Mouse (Mus musculus) cerebellum, adult 2 months (tissue): Measurements from ENCODE around the gene Azin2. TPM values are rescaled to one million over a fixed set of nuclear protein-coding genes. Genes with fewer than 3 reads are reported as not detected.

Experiments
- DNase-seq, 2 experiments: peaks; one replicate each; pipeline ENCODE4 v3.0.0; 2021
- H3K27ac ChIP-seq: fragments of 200-500 bp; 2 replicates; pipeline ENCODE4 v1.5.1; 2012; ENCODE audit warnings: low read length, control low read depth, inconsistent platforms; ENCODE audit not compliant: insufficient read depth
- H3K27me3 ChIP-seq: fragments of 200-500 bp; 2 replicates; pipeline ENCODE4 v1.6.1; 2012; ENCODE audit warnings: inconsistent platforms, mild to moderate bottlenecking, low read length, moderate library complexity; ENCODE audit not compliant: control insufficient read depth, insufficient read depth
- H3K4me1 ChIP-seq: fragments of 200-500 bp; 2 replicates; pipeline ENCODE4 v1.6.1; 2011; ENCODE audit warnings: low read length; ENCODE audit not compliant: control insufficient read depth, insufficient read depth
- H3K4me3 ChIP-seq: fragments of 200-500 bp; replicated peaks from 2 replicates; pipeline ENCODE3; 2011; ENCODE audit warnings: mild to moderate bottlenecking, low read depth, low read length, control low read depth; ENCODE audit not compliant: insufficient read depth
- CTCF ChIP-seq: fragments of 200-500 bp; IDR thresholded peaks from 2 replicates; pipeline ENCODE4 v1.5.1; 2011; ENCODE audit warnings: low read depth, mild to moderate bottlenecking, control low read depth, low read length, moderate library complexity, borderline replicate concordance; ENCODE audit not compliant: insufficient read depth
- POLR2A ChIP-seq: fragments of 200-500 bp; IDR thresholded peaks from 2 replicates; pipeline ENCODE4 v1.6.1; 2011; ENCODE audit warnings: low read length, control low read depth, borderline replicate concordance; ENCODE audit not compliant: insufficient read depth
- WGBS: fragments of 180-500 bp; shearing (Covaris S2); methylation state at CpG from one replicate; pipeline ENCODE4 v1.1.7; 2018; 5-methylcytosine and 5-hydroxymethylcytosine counted together
- polyA plus RNA-seq: library from polyadenylated mRNA; depleted of rRNA; stranded (reverse); fragments of >200 nt; gene quantifications from 2 replicates; pipeline ENCODE4 v1.2.3, GENCODE M21; 2012; rRNA removed

Gene Azin2
- polyA plus RNA-seq, 1 experiment: 64.6 TPM

DNA sequence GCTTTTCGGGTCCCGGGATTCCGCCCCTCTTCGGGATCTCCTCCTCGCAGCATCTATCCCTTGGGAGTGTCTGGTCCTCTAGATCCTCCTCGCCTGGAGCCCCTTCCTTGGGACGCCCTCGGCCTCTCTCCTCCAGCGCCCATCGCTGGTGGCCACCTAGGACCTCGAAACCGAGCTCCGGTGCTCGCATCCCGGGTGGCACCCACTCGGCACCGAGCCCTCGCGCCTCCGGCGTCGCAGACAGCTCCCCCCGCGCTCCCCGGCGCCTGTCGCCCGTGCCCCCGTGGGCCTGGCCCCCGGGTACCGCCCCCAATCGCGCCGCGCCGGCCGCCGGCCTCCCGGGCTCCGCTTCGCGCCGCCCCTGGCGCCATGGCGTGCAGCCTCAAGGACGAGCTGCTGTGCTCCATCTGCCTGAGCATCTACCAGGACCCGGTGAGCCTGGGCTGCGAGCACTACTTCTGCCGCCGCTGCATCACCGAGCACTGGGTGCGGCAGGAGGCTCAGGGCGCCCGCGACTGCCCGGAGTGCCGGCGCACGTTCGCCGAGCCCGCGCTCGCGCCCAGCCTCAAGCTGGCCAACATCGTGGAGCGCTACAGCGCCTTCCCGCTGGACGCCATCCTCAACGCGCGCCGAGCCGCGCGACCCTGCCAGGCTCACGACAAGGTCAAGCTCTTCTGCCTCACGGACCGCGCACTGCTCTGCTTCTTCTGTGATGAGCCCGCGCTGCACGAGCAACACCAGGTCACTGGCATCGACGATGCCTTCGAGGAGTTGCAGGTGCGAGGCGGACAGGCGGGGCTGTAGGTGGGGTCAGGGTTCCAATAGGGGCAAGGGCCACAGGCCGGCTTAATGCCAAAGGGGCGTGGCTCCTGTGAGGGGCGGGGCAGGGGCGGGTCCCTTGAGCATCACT, 78.2 kb downstream of the Azin2 start:
- peak overlapping the region; percentile 70 for H3K4me3 ChIP-seq
- H3K4me1 ChIP-seq: peaks cover 24% of the 10 kb centered on the region
- H3K27me3 ChIP-seq: no peaks in the 10 kb centered on the region
- WGBS: under 1% methylated on average over 94 of the region's 94 CpGs
- H3K27ac ChIP-seq: peak overlapping the region; percentile 36
- no peak for TF ChIP-seq CTCF
- TF ChIP-seq POLR2A: peak; percentile 68
- DNase-seq: peak; percentile 88 to 89

DNA sequence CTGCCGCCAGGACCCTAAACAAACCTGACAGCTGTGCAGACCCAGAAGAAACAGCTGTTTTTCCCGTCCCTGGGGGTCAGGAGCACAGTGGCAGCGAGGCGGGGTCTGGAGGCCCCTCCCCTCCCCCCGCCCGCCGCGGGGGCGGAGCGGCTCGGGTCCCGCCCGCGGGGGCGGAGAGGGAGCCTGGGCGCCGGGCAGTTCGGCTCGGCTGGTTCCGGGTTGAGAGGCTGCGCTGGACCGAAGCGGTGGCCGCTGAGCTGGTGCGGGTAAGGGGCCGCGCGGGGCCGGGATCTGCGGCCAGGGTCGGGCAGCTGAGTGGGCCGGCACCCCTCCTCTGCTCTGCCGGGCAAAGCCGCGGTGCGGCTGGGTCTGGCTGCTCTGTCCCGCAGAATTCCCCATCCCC, 78.9 kb downstream of the Azin2 start, which contains the start of gene Trim62:
Gene Trim62 (plus strand): TSS at position 202 of the 403 bp plus-strand sequence.
- Histone ChIP-seq H3K27me3 (no peaks in the 10 kb centered on the region), H3K4me1 (peaks cover 17% of the 10 kb centered on the region), H3K27ac (peak within 1 kb of the TSS; percentile 36), H3K4me3 (peak within 1 kb of the TSS; percentile 70)
- WGBS: under 1% methylated on average over 37 of the region's 37 CpGs
- DNase-seq: peak; percentile 87 to 90
- peak; percentile 89 for TF ChIP-seq POLR2A
- no peak for TF ChIP-seq CTCF

Other genes starting within 250 kb of the Azin2 start
- 1.9 and 2.4 TPM in 2 replicates for gene A3galt2, start 207.1 kb downstream of the Azin2 start, polyA plus RNA-seq
- 24.8 and 25.5 TPM in 2 replicates for gene Zfp362, start 156.4 kb downstream of the Azin2 start, polyA plus RNA-seq
- 107 and 129 TPM in 2 replicates for gene Trim62, start 78.9 kb downstream of the Azin2 start, polyA plus RNA-seq
- 43.9 and 45.7 TPM in 2 replicates for gene Ak2, start 29.5 kb upstream of the Azin2 start, polyA plus RNA-seq
- 137 and 154 TPM in 2 replicates for gene Rnf19b, start 95.8 kb upstream of the Azin2 start, polyA plus RNA-seq
- 0.16 TPM in 2 replicates for gene Tmem54, start 143.1 kb upstream of the Azin2 start, polyA plus RNA-seq
- gene Hpca, start 159.6 kb upstream of the Azin2 start, polyA plus RNA-seq: 148 and 176 TPM in 2 replicates
- 192 TPM in 2 replicates for gene Fndc5, start 174.6 kb upstream of the Azin2 start, polyA plus RNA-seq
- 28.5 and 31.3 TPM in 2 replicates for gene S100pbp, start 227.3 kb upstream of the Azin2 start, polyA plus RNA-seq
- 104 and 107 TPM in 2 replicates for gene Yars, start 227.3 kb upstream of the Azin2 start, polyA plus RNA-seq